Mouse (Mus musculus) hindbrain, embryonic 15.5 days (tissue): ENCODE data around the gene Palm2. TPM values are rescaled to one million over a fixed set of nuclear protein-coding genes. Genes with fewer than 3 reads are reported as not detected.

Experiments
- ATAC-seq: fragments of 200-750 bp; cut with Nextera tagmentation; 2 replicates; pipeline ENCODE4 v1.8.0; 2017; ENCODE audit warnings: low read depth, moderate number of reproducible peaks, moderate TSS enrichment; ENCODE audit not compliant: low FRiP score
- H3K27ac ChIP-seq: fragments of 300-500 bp; sonication (generic); replicated peaks from 2 replicates; pipeline ENCODE4 v1.5.1; 2015; ENCODE audit warnings: mild to moderate bottlenecking, inconsistent platforms
- H3K27me3 ChIP-seq: fragments of 300-500 bp; sonication (generic); 2 replicates; pipeline ENCODE4 v1.6.1; 2015; ENCODE audit warnings: control low read depth, inconsistent platforms
- H3K36me3 ChIP-seq: fragments of 300-500 bp; sonication (generic); 2 replicates; pipeline ENCODE4 v1.6.1; 2015; ENCODE audit warnings: control low read depth, inconsistent platforms
- H3K4me1 ChIP-seq: fragments of 300-500 bp; sonication (generic); replicated peaks from 2 replicates; pipeline ENCODE4 v1.6.1; 2015; ENCODE audit warnings: control low read depth, inconsistent platforms
- H3K4me2 ChIP-seq: fragments of 300-500 bp; sonication (generic); 2 replicates; pipeline ENCODE4 v1.6.1; 2015; ENCODE audit warnings: moderate library complexity, mild to moderate bottlenecking, inconsistent platforms
- H3K4me3 ChIP-seq: fragments of 300-500 bp; sonication (generic); 2 replicates; pipeline ENCODE4 v1.5.1; 2015; ENCODE audit warnings: mild to moderate bottlenecking, inconsistent platforms
- H3K9ac ChIP-seq: fragments of 300-500 bp; sonication (generic); 2 replicates; pipeline ENCODE4 v1.6.1; 2015; ENCODE audit warnings: inconsistent platforms
- H3K9me3 ChIP-seq: fragments of 300-500 bp; sonication (generic); 2 replicates; pipeline ENCODE4 v1.6.1; 2016; ENCODE audit warnings: control low read depth, inconsistent platforms
- WGBS: fragments of 180-500 bp; shearing (Covaris S2); methylation state at CpG from one replicate; pipeline ENCODE4 v1.1.7; 2015; 5-methylcytosine and 5-hydroxymethylcytosine counted together
- polyA plus RNA-seq: library from polyadenylated mRNA; unstranded; fragments of >200 nt; fragmentation: Nextera tagmentation; extraction: Ambion mirVana; gene quantifications from 2 replicates; pipeline ENCODE4 v1.2.1, GENCODE M21; 2015

The Palm2 gene
- polyA plus RNA-seq, 1 experiment from 2014 or later: 21.6 TPM

GRCm38 (mm10) chr4:57557102-57557501, 123.1 kb downstream of the Palm2 start:
- no peaks in the 10 kb centered on the region for H3K27me3 ChIP-seq
- no peak for ATAC-seq
- no peak overlapping the region for H3K4me2 ChIP-seq
- H3K9ac ChIP-seq: no peak overlapping the region
- 88% methylated on average over 2 of the region's 2 CpGs for WGBS
- no peak overlapping the region for H3K27ac ChIP-seq
- H3K36me3 ChIP-seq: no peaks in the 10 kb centered on the region
- no peaks in the 10 kb centered on the region for H3K9me3 ChIP-seq
- H3K4me3 ChIP-seq: no peak overlapping the region
- H3K4me1 ChIP-seq: no peaks in the 10 kb centered on the region

- no peak for ATAC-seq
- H3K9me3 ChIP-seq: no peaks in the 10 kb centered on the region
- H3K4me3 ChIP-seq: no peak overlapping the region
- H3K27me3 ChIP-seq: no peaks in the 10 kb centered on the region
- H3K4me2 ChIP-seq: no peak overlapping the region
- no peak overlapping the region for H3K27ac ChIP-seq
- WGBS: 100% methylated on average over 1 of the region's 1 CpGs
- no peak overlapping the region for H3K9ac ChIP-seq
- no peaks in the 10 kb centered on the region for H3K4me1 ChIP-seq
- H3K36me3 ChIP-seq: no peaks in the 10 kb centered on the region
Observed at GRCm38 (mm10) chr4:57559438-57559837, 125.4 kb downstream of the Palm2 start.

GRCm38 (mm10) chr4:57560010-57560409, 126.0 kb downstream of the Palm2 start:
- no peak overlapping the region for H3K27ac ChIP-seq
- H3K4me3 ChIP-seq: no peak overlapping the region
- no peak overlapping the region for H3K9ac ChIP-seq
- H3K27me3 ChIP-seq: no peaks in the 10 kb centered on the region
- H3K36me3 ChIP-seq: no peaks in the 10 kb centered on the region
- no peak for ATAC-seq
- no peaks in the 10 kb centered on the region for H3K4me1 ChIP-seq
- no peaks in the 10 kb centered on the region for H3K9me3 ChIP-seq
- 82% methylated on average over 3 of the region's 3 CpGs for WGBS
- H3K4me2 ChIP-seq: no peak overlapping the region

GRCm38 (mm10) chr4:57561055-57561454, 127.0 kb downstream of the Palm2 start:
- ATAC-seq: no peak; the same call in 1 of the 2 replicates
- no peak overlapping the region for H3K27ac ChIP-seq
- no peak overlapping the region for H3K4me2 ChIP-seq
- H3K36me3 ChIP-seq: no peaks in the 10 kb centered on the region
- H3K4me1 ChIP-seq: no peaks in the 10 kb centered on the region
- no peak overlapping the region for H3K4me3 ChIP-seq
- H3K27me3 ChIP-seq: no peaks in the 10 kb centered on the region
- no peaks in the 10 kb centered on the region for H3K9me3 ChIP-seq
- 66% methylated on average over 6 of the region's 6 CpGs for WGBS
- no peak overlapping the region for H3K9ac ChIP-seq

GRCm38 (mm10) chr4:57565283-57565682, 131.2 kb downstream of the Palm2 start:
- Histone ChIP-seq H3K9ac (no peak overlapping the region), H3K4me1 (peaks cover 26% of the 10 kb centered on the region), H3K36me3 (no peaks in the 10 kb centered on the region), H3K9me3 (no peaks in the 10 kb centered on the region), H3K4me3 (no peak overlapping the region), H3K27me3 (no peaks in the 10 kb centered on the region), H3K4me2 (no peak overlapping the region), H3K27ac (no peak overlapping the region)
- 93% methylated on average over 1 of the region's 1 CpGs for WGBS
- no peak for ATAC-seq

- 67% methylated on average over 2 of the region's 2 CpGs for WGBS
- H3K9ac ChIP-seq: no peak overlapping the region
Observed at GRCm38 (mm10) chr4:57565811-57566210, 131.8 kb downstream of the Palm2 start.

GRCm38 (mm10) chr4:57567666-57568206, 133.7 kb downstream of the Palm2 start, which contains the start of gene Pakap:
Pakap (plus strand) TSS chr4:57568179.
- 2% methylated on average over 41 of the region's 51 CpGs for WGBS
- peak; percentile 91 for ATAC-seq
- Histone ChIP-seq H3K9me3 (no peaks in the 10 kb centered on the region), H3K9ac (peak within 1 kb of the TSS; percentile 69), H3K27me3 (no peaks in the 10 kb centered on the region), H3K36me3 (no peaks in the 10 kb centered on the region), H3K4me1 (peaks cover 26% of the 10 kb centered on the region), H3K27ac (peak within 1 kb of the TSS; percentile 80), H3K4me2 (peak within 1 kb of the TSS; percentile 94), H3K4me3 (peak within 1 kb of the TSS; percentile 61)

More at GRCm38 (mm10) chr4:57565811-57566210, 131.8 kb downstream of the Palm2 start:
- Histone ChIP-seq H3K27ac (no peak overlapping the region), H3K4me1 (peaks cover 26% of the 10 kb centered on the region), H3K9me3 (no peaks in the 10 kb centered on the region), H3K27me3 (no peaks in the 10 kb centered on the region), H3K4me3 (no peak overlapping the region), H3K4me2 (no peak overlapping the region), H3K36me3 (no peaks in the 10 kb centered on the region)
- no peak for ATAC-seq

GRCm38 (mm10) chr4:57568268-57569068, 134.4 kb downstream of the Palm2 start:
- 44% methylated on average over 19 of the region's 19 CpGs for WGBS
- ATAC-seq: peak; percentile 40; the same call in 1 of the 2 replicates
- Histone ChIP-seq H3K9me3 (no peaks in the 10 kb centered on the region), H3K4me3 (peak overlapping the region; percentile 61), H3K36me3 (no peaks in the 10 kb centered on the region), H3K27ac (peak overlapping the region; percentile 80), H3K4me1 (peaks cover 26% of the 10 kb centered on the region), H3K9ac (peak overlapping the region; percentile 69), H3K4me2 (peak overlapping the region; percentile 94), H3K27me3 (no peaks in the 10 kb centered on the region)

- ATAC-seq: no peak
- no peak overlapping the region for H3K27ac ChIP-seq
- H3K27me3 ChIP-seq: no peaks in the 10 kb centered on the region
- WGBS: 90% methylated on average over 4 of the region's 4 CpGs
- peak overlapping the region; percentile 61 for H3K4me3 ChIP-seq
- H3K9ac ChIP-seq: no peak overlapping the region
- H3K4me2 ChIP-seq: peak overlapping the region; percentile 94
- H3K4me1 ChIP-seq: peaks cover 26% of the 10 kb centered on the region
- no peaks in the 10 kb centered on the region for H3K36me3 ChIP-seq
- H3K9me3 ChIP-seq: no peaks in the 10 kb centered on the region
Observed at GRCm38 (mm10) chr4:57569069-57569355, 135.0 kb downstream of the Palm2 start.

- no peak overlapping the region for H3K27ac ChIP-seq
- no peaks in the 10 kb centered on the region for H3K9me3 ChIP-seq
- H3K4me1 ChIP-seq: peaks cover 26% of the 10 kb centered on the region
- no peaks in the 10 kb centered on the region for H3K27me3 ChIP-seq
- no peak overlapping the region for H3K4me3 ChIP-seq
- 60% methylated on average over 6 of the region's 6 CpGs for WGBS
- peak overlapping the region; percentile 94 for H3K4me2 ChIP-seq
- ATAC-seq: no peak
- H3K9ac ChIP-seq: no peak overlapping the region
- H3K36me3 ChIP-seq: no peaks in the 10 kb centered on the region
Observed at GRCm38 (mm10) chr4:57569711-57570110, 135.7 kb downstream of the Palm2 start.

- ATAC-seq: no peak
- H3K27ac ChIP-seq: no peak overlapping the region
Observed at GRCm38 (mm10) chr4:57570229-57570628, 136.2 kb downstream of the Palm2 start.

GRCm38 (mm10) chr4:57574181-57574580, 140.1 kb downstream of the Palm2 start:
- 92% methylated on average over 3 of the region's 3 CpGs for WGBS
- H3K9ac ChIP-seq: no peak overlapping the region
- ATAC-seq: no peak
- no peaks in the 10 kb centered on the region for H3K27me3 ChIP-seq
- no peaks in the 10 kb centered on the region for H3K36me3 ChIP-seq
- peaks cover 8% of the 10 kb centered on the region; the same call in 1 of the 2 replicates for H3K4me1 ChIP-seq
- H3K27ac ChIP-seq: no peak overlapping the region
- H3K4me2 ChIP-seq: no peak overlapping the region
- H3K9me3 ChIP-seq: no peaks in the 10 kb centered on the region
- H3K4me3 ChIP-seq: no peak overlapping the region

More at GRCm38 (mm10) chr4:57570229-57570628, 136.2 kb downstream of the Palm2 start:
- no peaks in the 10 kb centered on the region for H3K27me3 ChIP-seq
- H3K4me2 ChIP-seq: no peak overlapping the region
- no peaks in the 10 kb centered on the region for H3K36me3 ChIP-seq
- H3K4me3 ChIP-seq: no peak overlapping the region
- WGBS: 62% methylated on average over 3 of the region's 3 CpGs
- H3K9me3 ChIP-seq: no peaks in the 10 kb centered on the region
- peaks cover 26% of the 10 kb centered on the region for H3K4me1 ChIP-seq
- H3K9ac ChIP-seq: no peak overlapping the region
